Mouse (Mus musculus): ENCODE measurements around the gene Prss23.

GRCm38 (mm10) chr7:89463775-89464592 lies 63.0 kb downstream of the Prss23 start:
- TF ChIP-seq TAL1 (IDR thresholded peaks at IDR 0.05; ENCODE audit: low read length), result no peak
- TF ChIP-seq GATA1 (IDR thresholded peaks at IDR 0.05; ENCODE audit: low read length), result no peak

Data from erythroblast, embryonic 14.5 days (primary cell).